Mouse (Mus musculus): ENCODE data around the gene Cpm.
A peak's percentile ranks its signal among the peaks of the same experiment; 100 is the strongest.

Gene Cpm

DNA sequence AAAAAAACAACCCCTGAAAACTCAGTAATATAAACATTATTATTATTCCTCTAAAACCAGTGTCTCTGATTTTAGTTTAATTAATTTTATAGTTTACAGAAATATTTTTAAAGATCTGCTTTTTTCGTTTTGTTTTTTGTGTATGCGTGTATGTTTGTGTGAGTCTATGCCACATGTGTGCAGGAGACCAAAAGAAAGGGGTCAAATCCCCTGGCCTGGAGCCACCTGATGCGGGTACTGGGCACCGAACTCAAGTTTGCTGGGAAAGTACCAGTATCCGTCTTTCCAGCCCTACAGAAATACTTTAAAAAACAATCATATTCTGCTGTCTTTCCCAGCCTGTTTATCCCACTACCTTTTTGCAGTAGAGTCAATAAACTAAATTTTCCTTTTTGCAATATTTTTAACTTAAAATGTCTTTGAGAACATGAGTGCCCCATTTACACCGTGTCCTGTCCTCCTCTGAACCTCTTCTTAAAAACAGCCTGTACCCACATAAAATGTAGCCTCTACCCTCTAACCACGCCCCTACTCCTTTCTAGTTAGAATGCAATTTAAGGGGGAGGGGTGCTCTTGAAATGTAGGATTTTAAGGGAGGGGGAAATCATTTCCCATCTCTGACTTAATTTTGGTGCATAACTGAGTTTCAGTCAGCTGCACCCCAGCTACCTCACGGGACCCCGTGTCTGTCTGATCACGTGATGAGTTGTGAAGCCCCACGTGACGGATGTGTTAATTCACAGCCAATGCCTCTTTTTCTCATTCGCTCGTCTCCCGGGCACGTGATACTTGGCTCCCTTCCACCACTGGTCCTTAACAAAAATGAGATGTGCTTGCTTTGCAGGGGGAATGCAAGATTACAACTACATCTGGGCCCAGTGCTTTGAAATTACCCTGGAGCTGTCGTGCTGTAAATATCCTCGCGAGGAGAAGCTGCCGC lies 46.1 kb downstream of the Cpm start:
- DNase-seq (ENCODE audit: low spot score in 2 of 2), result peak; percentile 75 to 86

DNA sequence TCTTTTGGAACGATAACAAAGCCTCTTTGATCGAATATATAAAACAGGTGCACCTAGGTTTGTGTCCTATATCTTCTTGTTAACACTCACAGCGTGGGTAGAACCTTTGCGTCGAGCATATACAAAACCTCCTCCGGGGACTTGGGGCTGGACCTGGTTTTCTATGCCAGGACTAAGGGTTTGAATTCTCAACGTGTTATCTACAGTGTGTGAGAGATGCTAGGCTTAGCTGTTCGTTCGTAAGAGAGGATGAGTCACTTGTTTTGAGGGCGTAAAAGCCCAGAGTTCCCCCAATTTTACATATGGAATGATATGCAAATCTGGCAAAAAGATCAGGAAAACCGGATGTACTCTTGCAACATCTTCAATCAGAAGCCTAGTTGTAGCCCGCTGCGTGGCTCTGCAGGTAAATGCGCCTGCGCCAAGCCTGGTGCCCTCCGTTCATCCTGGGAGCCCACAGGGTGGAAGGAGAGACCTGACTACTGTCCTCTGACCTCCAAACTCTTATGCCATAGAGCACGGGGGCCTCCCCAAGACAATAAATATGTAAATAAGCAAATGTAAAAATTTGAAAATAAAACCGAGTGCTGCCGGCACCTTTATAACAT lies 46.8 kb downstream of the Cpm start:
- peak; percentile 46 to 65 for DNase-seq (ENCODE audit: low spot score in 2 of 2)

GRCm38 (mm10) chr10:117676644-117677313 lies 47.5 kb downstream of the Cpm start:
- DNase-seq (ENCODE audit: low spot score in 2 of 2), result peak; percentile 23 to 45

GRCm38 (mm10) chr10:117677494-117678236 lies 48.4 kb downstream of the Cpm start:
- DNase-seq (ENCODE audit: low spot score in 2 of 2), result no peak

DNA sequence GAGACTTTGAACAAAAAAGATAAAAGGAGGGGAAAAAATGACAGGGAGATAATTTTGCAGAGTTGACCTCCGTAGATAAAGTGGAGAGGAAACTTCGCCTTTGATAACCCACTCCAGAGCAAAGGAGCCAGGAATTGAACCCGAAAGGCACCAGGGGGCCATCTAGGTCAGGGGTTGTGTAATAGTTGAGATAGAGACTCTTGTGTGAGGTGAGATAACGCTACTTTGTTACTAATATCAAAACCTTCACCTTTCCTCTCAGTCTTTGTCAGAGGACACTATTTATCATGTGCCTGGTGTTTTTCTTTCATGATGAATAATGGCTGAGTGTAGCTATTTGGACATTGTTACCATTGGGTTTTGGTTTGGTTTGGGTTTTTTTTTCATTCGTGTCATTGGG lies 49.1 kb downstream of the Cpm start:
- DNase-seq (ENCODE audit: low spot score in 2 of 2), result no peak

- DNase-seq (ENCODE audit: low spot score in 2 of 2), result no peak
Observed at GRCm38 (mm10) chr10:117679029-117679686, 49.9 kb downstream of the Cpm start.

- DNase-seq (ENCODE audit: low spot score in 2 of 2), result no peak
Observed at GRCm38 (mm10) chr10:117679963-117680473, 50.7 kb downstream of the Cpm start.

DNA sequence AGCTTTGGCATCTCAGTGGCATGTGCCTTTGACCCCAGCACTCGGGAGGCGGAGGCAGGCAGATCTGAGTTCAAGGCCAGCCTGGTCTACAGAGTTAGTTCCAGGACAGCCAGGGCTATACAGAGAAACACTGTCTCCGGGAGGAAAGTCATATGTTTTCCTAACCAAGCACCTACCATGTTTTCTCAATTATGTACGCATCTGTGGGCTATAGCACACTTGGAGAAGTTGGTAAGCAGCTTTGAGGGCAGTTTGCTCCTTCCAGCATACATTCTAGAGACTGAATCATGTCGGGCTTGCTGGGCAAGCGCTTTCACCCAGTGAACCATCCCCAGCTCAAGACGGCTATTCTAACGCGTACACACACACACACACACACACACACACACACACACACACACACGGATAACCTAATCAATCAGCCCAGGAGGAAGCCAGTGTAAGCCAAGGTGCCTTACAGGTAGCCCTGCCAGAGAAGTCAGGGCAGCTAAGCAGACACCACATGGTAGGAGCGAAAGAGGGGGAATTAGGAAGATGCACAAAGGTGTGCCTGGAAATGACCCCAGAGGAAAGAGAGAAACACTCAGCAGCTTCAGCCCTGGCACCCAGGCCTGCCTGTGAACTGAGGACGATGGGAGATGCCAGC lies 51.7 kb downstream of the Cpm start:
- DNase-seq (ENCODE audit: low spot score in 2 of 2), result no peak

DNA sequence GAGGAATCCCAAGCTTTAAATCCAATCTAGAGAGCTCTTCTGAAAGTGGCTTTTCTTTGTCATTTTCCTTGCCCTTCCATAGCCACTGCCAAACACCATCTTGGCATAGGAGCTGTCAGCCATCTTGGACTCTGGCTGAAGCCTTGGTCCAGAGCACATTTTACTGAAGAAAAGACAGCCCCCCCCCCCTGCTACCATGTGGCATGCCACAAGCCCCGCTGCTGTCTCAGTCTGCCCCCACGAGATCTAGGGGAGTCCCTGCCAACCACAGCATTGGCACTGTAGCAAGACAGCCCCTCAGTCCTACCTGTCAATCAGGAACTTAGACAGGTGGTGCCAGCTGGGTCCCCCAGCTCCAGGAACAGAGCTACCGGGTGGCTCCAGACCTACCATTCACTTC lies 52.2 kb downstream of the Cpm start:
- no peak for DNase-seq (ENCODE audit: low spot score in 2 of 2)

- peak in 1 of 2 experiments; percentile 21 for DNase-seq (ENCODE audit: low spot score in 2 of 2)
Observed at GRCm38 (mm10) chr10:117681999-117682857, 52.9 kb downstream of the Cpm start.

GRCm38 (mm10) chr10:117682858-117683733 lies 53.8 kb downstream of the Cpm start:
- no peak for DNase-seq (ENCODE audit: low spot score in 2 of 2)

DNA sequence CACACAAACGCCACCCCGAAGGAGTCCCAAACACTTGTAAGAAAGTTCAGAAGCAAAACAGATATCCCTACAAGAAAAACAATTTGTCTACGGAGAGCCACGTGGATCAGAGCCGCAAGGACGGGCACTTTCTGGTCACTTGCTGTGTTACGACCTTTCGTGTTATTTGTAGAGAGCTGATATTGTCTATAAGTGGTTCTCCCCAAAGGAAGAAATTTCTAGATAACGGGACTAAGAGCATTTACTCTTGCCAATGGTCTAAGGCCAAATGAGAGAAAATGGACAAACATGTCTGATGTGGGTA lies 54.4 kb downstream of the Cpm start:
- DNase-seq (ENCODE audit: low spot score in 2 of 2), result no peak

DNA sequence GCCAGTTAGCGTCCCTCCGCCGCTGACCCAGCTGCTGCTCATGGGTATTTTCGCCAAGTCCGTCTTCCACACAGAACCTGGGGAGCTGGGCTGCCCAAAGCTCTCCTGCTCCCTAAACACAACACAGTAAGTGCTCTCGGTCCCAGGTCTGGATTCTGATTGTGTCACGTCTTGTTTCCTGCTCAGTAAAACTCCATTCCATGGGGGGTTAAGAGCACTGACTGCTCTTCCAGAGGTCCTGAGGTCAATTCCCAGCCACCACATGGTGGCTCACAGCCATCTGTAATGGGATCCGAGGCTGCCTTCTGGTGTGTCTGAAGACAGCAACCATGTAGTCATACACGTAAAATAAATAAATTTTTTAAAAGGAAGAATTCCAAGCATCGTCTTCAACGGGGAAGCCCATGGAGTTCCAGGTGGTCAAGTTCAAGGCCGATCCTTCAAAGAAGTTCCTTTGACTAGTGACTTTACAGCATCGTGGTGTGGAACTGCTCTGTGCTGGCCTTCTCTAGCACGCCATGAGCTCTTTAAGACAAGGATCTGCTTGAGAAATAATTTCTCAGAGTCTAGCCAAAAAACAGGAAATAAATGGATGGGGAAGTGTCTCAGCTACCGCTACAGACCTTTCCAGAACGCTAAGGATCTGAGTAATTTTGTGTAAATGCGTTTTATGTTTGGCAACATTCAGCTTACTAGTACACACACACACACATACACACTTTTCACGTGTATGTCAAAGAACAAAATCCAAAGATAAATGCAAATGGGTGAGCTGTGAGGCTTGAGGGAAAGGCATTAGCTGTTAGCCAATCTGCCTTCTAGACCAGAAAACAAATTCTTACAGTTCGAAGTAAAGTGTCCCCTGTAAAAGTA lies 55.2 kb downstream of the Cpm start:
- no peak for DNase-seq (ENCODE audit: low spot score in 2 of 2)

- DNase-seq (ENCODE audit: low spot score in 2 of 2), result no peak
Observed at GRCm38 (mm10) chr10:117685171-117685848, 56.0 kb downstream of the Cpm start.

- no peak for DNase-seq (ENCODE audit: low spot score in 2 of 2)
Observed at GRCm38 (mm10) chr10:117685849-117686591, 56.7 kb downstream of the Cpm start.

DNA sequence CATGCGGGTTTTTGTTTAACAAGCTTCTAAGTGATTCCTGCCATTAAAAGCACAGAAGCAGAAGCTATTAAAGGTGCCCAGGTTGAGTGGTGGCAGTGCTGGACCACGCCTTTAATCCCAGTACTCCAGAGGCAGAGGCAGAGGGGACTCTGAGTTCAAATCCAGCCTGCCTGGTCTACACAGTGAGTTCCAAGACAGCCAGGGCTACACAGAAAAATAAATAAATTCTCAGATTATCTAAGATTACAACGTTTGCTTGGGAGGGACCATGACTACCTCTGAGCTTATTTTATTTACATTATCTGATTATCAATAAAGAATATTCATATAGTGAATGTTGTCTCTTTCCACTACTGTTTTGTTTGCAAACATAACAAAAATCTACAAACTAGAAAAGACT lies 57.7 kb downstream of the Cpm start:
- DNase-seq (ENCODE audit: low spot score in 2 of 2), result no peak

DNA sequence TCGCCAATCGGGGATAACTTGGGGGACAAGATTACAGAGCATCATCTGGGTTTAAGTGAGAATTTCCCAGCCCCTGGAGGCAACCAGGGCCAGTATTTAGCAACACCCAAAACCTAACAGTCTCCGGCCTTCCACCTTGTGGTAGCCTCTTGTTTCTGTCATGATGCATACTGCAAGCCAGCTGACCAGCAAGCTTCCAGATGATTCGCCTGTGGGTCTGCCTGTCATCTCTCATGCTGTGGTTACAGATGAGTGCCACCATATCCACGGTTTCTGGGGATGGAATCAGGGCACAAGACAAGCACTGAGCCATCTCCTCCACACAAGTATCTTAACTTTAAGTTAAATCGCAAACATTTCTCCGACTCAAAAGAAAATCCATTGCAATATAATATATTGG lies 58.3 kb downstream of the Cpm start:
- no peak for DNase-seq (ENCODE audit: low spot score in 2 of 2)

Data from left cerebral cortex, adult 9 months (tissue).